Mouse (Mus musculus) granulocyte monocyte progenitor cell, adult 5-6 weeks (primary cell): Measurements from ENCODE around the gene Lgals4. TPM values are rescaled to one million over a fixed set of nuclear protein-coding genes. Genes with fewer than 3 reads are reported as not detected.

Experiments used
- total RNA-seq, 2 experiments: library from RNA; stranded (forward) in 1 of 2; stranded (reverse) in 1 of 2; fragments of 200-712, 200-1000 nt in 1 of 2; fragments of >200 nt in 1 of 2; fragmentation: Nextera tagmentation in 1 of 2; gene quantifications; 2 replicates each; pipeline ENCODE4 v1.2.3; 2014 to 2017

Lgals4 gene
- total RNA-seq, 2 experiments from 2014 or later, result 3.9 to 20.8 TPM

Other genes with a start within 250 kb of the Lgals4 start
- 17.5 and 25.0 TPM in 2 replicates for gene Samd4b, start 235.7 kb upstream of the Lgals4 start, total RNA-seq (2014; fragmentation: Nextera tagmentation)
- 3.4 and 3.9 TPM in 2 replicates for gene Samd4b, start 235.7 kb upstream of the Lgals4 start, total RNA-seq (2017)
- gene Pak4, start 235.7 kb upstream of the Lgals4 start, total RNA-seq (2014; fragmentation: Nextera tagmentation), result 3.2 and 3.7 TPM in 2 replicates
- 3.4 and 6.4 TPM in 2 replicates for gene Pak4, start 235.7 kb upstream of the Lgals4 start, total RNA-seq (2017)
- gene Acp7, start 202.5 kb upstream of the Lgals4 start, total RNA-seq (2014; fragmentation: Nextera tagmentation), result not detected in 2 replicates
- not detected in 2 replicates for gene Acp7, start 202.5 kb upstream of the Lgals4 start, total RNA-seq (2017)
- 4.3 TPM in 1 of 2 replicates, not detected in the other for gene Fbxo27, start 141.0 kb upstream of the Lgals4 start, total RNA-seq (2014; fragmentation: Nextera tagmentation)
- gene Fbxo27, start 141.0 kb upstream of the Lgals4 start, total RNA-seq (2017), result 0.17 TPM in 1 of 2 replicates, not detected in the other
- 1.3 and 3.3 TPM in 2 replicates for gene Fbxo17, start 117.0 kb upstream of the Lgals4 start, total RNA-seq (2014; fragmentation: Nextera tagmentation)
- 1.3 and 2.1 TPM in 2 replicates for gene Fbxo17, start 117.0 kb upstream of the Lgals4 start, total RNA-seq (2017)
- 125 and 177 TPM in 2 replicates for gene Mrps12, start 92.0 kb upstream of the Lgals4 start, total RNA-seq (2014; fragmentation: Nextera tagmentation)
- 33.2 and 41.8 TPM in 2 replicates for gene Mrps12, start 92.0 kb upstream of the Lgals4 start, total RNA-seq (2017)
- 19.6 and 21.6 TPM in 2 replicates for gene Sars2, start 91.9 kb upstream of the Lgals4 start, total RNA-seq (2014; fragmentation: Nextera tagmentation)
- 10.4 and 12.4 TPM in 2 replicates for gene Sars2, start 91.9 kb upstream of the Lgals4 start, total RNA-seq (2017)
- not detected in 2 replicates for gene Ccer2, start 77.7 kb upstream of the Lgals4 start, total RNA-seq (2014; fragmentation: Nextera tagmentation)
- not detected in 2 replicates for gene Ccer2, start 77.7 kb upstream of the Lgals4 start, total RNA-seq (2017)
- 49.5 and 50.5 TPM in 2 replicates for gene Sirt2, start 67.1 kb upstream of the Lgals4 start, total RNA-seq (2014; fragmentation: Nextera tagmentation)
- gene Sirt2, start 67.1 kb upstream of the Lgals4 start, total RNA-seq (2017), result 13.9 and 28.8 TPM in 2 replicates
- gene Nfkbib, start 66.3 kb upstream of the Lgals4 start, total RNA-seq (2014; fragmentation: Nextera tagmentation), result 22.0 and 36.0 TPM in 2 replicates
- 20.0 and 24.1 TPM in 2 replicates for gene Nfkbib, start 66.3 kb upstream of the Lgals4 start, total RNA-seq (2017)
- 67.9 and 72.3 TPM in 2 replicates for gene Rinl, start 44.9 kb upstream of the Lgals4 start, total RNA-seq (2014; fragmentation: Nextera tagmentation)
- 55.9 and 75.5 TPM in 2 replicates for gene Rinl, start 44.9 kb upstream of the Lgals4 start, total RNA-seq (2017)
- gene Hnrnpl, start 25.3 kb upstream of the Lgals4 start, total RNA-seq (2014; fragmentation: Nextera tagmentation), result 466 and 510 TPM in 2 replicates
- gene Hnrnpl, start 25.3 kb upstream of the Lgals4 start, total RNA-seq (2017), result 276 and 296 TPM in 2 replicates
- 125 and 134 TPM in 2 replicates for gene Ech1, start 8.6 kb upstream of the Lgals4 start, total RNA-seq (2014; fragmentation: Nextera tagmentation)
- gene Ech1, start 8.6 kb upstream of the Lgals4 start, total RNA-seq (2017), result 76.3 and 99.3 TPM in 2 replicates
- gene Lgals7, start 30.0 kb downstream of the Lgals4 start, total RNA-seq (2014; fragmentation: Nextera tagmentation), result not detected in 2 replicates
- gene Lgals7, start 30.0 kb downstream of the Lgals4 start, total RNA-seq (2017), result not detected in 2 replicates
- not detected in 2 replicates for gene Capn12, start 47.6 kb downstream of the Lgals4 start, total RNA-seq (2014; fragmentation: Nextera tagmentation)
- 0.13 TPM in 1 of 2 replicates, not detected in the other for gene Capn12, start 47.6 kb downstream of the Lgals4 start, total RNA-seq (2017)
- gene Actn4, start 128.5 kb downstream of the Lgals4 start, total RNA-seq (2014; fragmentation: Nextera tagmentation), result 85.8 and 94.3 TPM in 2 replicates
- 40.2 and 47.1 TPM in 2 replicates for gene Actn4, start 128.5 kb downstream of the Lgals4 start, total RNA-seq (2017)
- 474 TPM in 2 replicates for gene Eif3k, start 148.0 kb downstream of the Lgals4 start, total RNA-seq (2014; fragmentation: Nextera tagmentation)
- gene Eif3k, start 148.0 kb downstream of the Lgals4 start, total RNA-seq (2017), result 400 and 462 TPM in 2 replicates
- gene Map4k1, start 148.2 kb downstream of the Lgals4 start, total RNA-seq (2014; fragmentation: Nextera tagmentation), result 46.1 and 62.3 TPM in 2 replicates
- gene Map4k1, start 148.2 kb downstream of the Lgals4 start, total RNA-seq (2017), result 42.4 and 48.7 TPM in 2 replicates